Mouse (Mus musculus) liver, adult (tissue): ENCODE results near the gene Selenon.

Experiments
- GATA4 ChIP-seq: IDR thresholded peaks from 2 replicates; pipeline ENCODE4 v1.6.1; 2014; ENCODE audit warnings: mild to moderate bottlenecking, low read length; ENCODE audit not compliant: insufficient replicate concordance

Gene Selenon

DNA sequence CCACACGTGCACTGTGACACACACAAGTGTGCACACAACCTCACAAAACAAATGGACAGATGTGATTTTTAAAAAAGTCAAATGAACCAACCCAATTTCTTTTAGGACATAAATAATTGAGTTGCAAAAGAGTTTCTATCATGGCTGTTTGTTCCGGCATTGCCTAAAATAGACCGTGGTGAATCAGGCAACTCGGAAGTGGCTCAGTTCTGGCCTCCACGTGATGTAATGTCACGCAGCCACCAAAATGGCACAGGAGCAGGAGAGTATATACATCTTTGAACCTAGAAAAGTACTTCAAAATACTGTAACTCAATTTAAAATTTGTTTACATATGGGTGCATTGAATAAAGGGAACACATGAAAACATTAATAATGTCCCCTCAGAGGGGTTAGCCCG is 34.2 kb upstream of the Selenon start:
- no peak for TF ChIP-seq GATA4

DNA sequence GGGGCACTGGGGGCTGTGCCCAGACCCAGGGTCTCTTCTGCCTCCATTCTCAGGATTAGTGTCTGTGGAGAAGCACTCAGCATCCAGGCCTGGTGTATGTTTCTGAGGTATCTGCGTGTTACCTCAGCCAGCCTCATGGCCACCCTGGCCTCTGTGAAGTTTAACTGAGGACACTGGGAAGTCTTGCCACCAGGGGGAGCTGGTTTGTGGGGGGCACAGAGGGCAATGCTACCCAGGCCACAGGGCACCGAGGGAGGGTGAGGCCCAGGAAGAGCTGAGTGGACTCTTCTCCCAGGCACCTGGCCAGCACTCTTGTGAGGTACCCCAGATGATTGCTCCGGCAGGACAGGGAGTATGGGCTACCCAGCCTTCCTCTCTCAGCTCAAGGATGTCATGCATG is 31.5 kb upstream of the Selenon start:
- no peak for TF ChIP-seq GATA4

DNA sequence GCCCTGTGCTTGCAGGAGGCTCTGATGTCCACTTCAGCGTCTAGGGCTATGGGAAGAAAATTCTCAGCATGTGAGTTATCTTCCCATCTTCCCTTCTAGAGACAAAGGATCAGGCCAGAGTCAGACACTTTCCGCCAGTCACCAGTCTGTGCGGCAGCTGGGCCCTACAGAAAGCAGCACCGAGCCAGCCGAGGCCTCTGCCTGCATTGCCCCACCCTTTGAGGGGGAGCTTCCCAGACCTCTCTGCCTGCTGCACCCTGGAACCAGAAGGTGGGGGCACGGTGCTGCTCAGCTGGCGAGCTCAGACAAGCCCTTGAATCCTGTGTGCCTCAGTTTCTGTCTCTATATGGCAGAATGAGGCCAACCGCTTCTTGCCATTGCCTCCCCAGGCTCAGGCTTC is 29.4 kb upstream of the Selenon start:
- no peak for TF ChIP-seq GATA4

DNA sequence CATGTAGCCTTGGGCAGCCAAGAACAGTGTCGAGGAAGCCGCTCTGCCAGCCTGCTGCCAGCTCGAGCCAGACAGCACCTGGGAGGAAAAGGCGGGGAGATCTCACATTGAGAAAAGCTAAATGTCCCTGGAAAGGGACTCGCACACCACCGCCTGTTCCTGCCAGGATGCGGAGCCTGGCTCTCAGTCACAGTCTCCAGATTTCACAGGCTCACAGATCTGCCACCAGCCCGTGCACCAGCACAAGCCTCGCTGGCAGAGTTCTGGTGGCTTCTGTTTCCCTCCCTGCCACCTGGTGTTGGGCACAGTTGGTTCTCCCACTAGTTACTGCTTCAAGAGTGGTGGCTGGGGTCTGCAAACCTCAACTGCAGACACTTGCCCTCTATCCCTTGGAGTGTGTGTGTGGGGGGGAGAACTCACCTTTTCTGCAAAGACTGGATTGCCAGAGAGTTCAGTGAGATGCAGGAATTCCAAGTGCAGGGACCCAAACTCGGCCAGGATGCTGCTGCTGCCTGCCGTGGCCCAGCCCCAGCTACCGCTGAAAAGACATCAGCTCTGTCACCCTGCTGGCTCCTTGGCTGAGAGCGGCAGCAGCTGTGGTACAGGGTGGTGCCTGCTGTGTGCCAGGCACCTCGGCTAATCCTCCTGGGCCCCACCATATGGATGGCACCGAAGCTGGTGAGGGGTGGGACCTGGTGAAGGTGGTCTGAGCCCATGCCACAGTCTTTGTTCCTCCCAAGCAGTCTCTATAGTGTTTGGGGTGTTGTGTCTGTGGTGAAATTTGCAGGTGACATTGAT is 28.6 kb upstream of the Selenon start:
- no peak for TF ChIP-seq GATA4

DNA sequence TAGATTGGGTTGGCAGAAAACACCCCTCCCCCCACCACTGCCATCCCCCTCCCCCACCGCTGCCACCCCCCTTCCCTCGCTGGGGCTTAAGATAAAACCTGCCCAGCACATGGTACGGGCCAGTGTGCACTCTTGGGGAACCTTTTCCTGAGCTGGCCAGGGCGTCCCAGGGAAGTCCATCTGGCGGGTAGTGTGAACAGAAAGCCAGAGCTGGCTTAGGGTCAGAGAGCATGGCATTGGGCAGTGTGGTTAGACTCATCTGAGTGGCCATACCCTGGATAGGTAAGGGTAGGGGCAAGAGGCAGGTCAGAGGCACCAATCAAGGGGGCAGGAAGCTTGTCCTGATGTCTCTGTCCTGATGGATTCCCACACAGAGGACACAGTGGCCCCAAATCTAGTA is 27.7 kb upstream of the Selenon start:
- TF ChIP-seq GATA4 = no peak

DNA sequence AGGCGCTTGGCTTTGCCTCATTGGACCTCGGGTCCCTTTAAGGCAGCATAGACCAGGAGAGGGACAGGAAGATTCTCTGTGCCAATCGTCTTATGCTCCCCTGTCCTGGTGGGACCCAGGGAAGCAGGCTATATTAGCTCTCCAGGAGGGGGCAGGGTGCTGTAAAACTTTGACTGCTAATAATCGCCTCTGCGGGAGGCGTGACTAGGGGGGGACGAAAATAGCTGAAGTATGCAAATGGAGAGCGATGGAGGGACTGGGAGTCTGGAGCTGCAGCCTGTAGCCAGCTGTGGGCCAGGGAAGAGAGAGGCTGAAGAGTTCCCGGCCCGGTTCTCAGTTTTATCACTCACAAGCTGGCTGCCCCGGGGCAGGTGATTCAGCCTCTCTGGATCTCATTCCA is 27.2 kb upstream of the Selenon start:
- TF ChIP-seq GATA4 = no peak

DNA sequence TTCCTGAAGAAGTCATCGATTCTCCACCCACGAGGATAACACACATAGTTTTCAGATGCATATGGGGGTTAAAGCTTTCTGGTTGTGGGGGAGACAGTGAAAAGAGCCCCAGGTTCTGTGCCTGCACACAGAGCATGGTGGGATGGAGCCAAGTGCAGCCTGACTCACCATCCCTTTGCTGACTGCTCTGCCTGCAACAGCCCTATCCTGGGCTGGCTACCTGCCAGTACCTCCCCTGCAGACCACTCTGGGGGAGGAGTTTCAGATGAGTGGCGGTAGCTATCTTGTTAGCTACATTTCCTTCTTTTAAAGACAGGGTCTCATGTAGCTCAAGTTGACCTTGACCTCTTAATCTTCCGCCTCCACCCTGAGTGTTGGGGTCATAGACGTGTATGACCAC is 26.4 kb upstream of the Selenon start:
- TF ChIP-seq GATA4 = no peak

DNA sequence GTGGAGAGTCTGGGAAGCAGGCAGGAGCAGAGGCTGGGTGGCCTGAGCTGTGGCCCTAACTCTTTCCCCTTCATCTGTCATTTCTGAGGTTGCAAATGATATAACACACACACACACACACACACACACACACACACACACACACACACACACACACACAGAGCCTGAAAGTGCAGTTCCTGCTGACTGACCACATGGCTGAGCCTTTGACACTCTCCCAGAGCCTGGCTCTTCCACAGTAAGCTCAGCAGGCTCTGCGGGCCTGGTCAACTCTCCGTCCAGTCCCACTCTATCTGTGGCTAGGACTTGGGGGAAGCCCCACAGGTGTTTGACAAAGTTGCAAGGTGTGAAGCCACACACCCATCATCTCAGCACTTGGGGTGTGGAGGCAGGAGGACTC is 25.3 kb upstream of the Selenon start:
- TF ChIP-seq GATA4 = no peak

DNA sequence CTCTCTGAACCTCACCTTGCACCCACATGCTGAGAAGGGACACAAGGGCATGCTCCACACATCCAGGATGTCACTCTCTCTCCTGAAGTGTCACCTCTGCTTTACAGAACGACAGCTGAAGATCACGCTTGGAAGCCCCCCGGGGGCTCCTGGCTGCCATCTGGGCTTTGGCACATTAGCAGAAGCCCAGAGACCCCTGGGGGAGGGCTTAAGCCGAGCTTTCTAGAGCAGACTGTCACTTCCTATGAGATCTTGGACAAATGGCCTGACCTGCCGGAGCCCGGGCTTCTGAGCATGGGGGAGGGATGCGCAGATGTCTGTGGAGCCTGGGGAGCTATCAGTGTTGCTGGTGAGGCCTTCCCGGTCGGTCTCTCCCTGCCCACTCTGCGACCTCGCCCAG is 23.5 kb upstream of the Selenon start:
- no peak for TF ChIP-seq GATA4

DNA sequence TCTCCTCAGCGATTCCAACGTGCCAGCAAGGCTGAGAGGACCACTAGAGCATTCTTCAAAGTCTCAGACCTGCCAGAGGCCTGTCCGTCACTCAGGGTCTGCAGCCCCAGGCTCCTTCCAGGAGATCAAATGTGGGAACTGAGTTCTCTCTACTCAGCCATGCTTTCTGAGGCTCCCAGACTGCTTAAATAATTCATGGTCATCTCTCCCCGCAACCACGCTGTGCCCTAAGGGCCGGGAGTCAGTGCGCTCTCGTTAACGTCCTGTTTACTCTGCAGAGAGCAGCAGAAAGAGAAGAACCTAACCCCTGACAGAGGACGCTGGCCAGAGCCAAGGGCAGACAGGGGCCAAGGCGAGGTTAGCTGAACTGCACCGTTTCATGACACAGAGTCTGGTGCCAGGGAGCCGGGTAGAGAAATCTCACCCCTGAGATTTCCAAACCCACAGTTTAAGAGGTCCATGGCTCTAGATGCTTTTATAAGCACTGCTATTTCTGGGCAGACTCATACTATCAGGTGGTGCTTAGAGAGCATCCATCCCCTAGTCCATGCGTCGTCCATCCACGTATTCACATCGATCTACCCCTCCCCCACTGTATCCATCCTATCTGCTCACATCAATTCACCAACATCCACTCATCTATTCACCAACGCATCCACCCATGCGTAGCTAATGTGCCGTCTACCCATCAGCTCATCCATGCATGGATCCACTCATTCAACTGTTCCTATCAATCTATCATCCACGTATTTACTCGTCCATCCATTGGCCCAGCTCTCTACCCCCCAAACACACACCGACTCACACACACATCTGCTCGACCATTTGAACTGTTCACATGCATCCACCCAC is 20.7 kb upstream of the Selenon start:
- no peak for TF ChIP-seq GATA4

DNA sequence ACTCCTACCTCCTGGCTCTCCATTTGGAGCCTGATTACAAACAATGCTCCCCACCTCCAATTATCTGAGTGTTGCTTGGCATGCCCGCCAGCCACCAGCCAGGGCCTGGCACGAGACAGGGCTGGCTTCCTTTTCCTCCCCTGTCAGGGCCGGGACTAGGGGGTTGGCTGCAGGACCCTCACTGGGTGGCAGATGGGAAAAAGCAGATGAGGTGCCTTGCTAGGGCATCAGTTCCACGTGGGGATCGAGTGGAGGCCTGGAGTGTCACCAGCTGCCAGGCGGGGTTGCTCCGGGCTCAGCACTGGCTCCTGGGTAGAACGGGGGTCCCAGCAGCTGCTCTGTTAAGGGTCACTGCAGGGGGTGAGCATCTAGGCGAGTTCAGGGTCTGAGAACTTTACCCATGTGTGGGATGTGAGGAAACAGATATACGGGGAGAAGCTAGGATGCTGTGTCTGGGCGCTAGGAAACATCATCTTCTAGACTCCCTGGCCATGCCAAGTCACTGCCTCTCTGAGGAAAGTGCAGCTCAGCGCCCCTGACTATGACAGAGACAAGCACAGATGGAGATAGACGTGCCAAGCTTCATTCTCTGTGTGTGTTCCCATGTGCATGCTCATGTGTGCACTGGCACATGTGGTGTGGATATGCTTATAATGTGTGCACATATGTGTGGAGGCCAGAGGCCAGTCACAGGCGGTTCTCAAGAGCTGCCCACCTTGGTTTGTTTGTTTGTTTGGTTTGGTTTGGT is 18.9 kb upstream of the Selenon start:
- no peak for TF ChIP-seq GATA4

DNA sequence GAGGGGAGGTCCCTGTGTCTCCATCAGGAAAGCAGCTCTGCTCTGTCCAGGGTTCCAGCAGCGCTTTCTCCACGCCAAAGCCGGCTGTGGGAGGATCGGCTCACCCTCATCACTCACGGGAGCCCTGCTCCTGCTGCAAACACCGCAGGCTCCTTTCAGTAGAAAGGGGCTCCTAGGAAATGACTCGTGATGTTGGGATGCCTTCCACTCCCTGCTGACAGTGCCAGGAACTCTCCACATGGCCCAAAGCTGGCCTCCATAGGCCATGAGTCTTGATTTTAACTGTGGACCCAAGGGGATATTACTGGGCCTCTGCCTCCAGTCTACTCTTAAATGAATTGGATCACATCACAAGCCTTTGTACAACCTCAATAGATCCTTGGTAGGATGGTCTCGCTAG is 17.9 kb upstream of the Selenon start:
- TF ChIP-seq GATA4 = no peak

DNA sequence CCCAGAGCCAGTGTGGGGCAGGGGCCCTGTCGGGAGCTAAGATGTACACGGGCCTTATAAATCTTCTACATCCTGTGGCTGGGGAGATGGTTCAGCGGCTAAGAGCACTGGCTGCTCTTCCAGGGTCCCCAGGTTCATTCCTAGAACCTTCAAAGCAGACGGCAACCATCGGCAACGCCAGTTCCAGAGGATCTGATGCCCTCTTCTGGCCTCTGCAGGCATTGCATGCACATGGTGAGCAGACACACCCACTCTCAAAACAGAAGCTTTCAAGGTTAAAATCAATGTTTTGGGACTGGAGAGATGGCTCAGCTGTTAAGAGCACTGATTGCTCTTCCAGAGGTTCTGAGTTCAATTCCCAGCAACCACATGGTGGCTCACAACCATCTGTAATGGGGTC is 17.2 kb upstream of the Selenon start:
- TF ChIP-seq GATA4 = no peak

DNA sequence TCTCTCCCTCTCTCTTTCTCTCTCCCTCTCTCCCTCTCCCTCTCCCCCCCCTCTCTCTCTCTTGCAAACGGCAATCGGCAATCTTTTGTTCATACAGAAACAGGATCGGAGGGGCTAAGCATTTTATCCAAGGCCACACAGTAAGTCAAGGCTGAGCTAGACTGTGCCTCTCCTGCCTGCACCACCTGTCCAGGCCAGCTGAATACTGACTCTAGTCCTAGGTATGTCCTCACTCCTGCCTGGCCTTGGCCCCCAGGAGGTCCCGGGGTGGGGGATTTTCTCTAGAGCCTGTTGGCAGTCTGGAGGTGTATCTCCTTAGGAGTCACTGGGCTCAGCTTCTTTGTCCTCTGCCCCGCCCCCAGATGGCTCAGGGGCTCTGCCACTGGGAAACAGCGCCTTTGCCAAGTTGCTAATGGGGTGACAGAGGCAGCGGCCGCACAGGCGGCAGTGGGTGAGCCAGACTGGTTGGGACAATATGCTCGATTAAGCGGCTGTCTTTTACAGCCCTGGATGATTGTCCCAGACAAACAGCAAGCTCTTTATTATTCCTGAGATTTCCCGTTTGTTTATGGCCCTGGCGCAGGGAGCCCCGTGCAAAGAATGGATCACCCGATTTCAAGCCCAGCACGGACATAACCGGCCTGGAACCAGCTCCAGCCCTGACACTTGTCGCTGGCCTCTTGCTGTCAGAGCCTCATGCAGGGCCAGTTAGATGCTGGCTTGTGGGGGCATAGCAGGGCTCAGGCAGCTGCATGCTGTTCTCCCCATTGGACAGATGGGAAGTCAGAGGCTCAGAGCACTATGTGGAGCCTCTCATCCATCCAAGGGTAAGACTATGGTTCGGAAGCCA is 15.6 kb upstream of the Selenon start:
- no peak for TF ChIP-seq GATA4

DNA sequence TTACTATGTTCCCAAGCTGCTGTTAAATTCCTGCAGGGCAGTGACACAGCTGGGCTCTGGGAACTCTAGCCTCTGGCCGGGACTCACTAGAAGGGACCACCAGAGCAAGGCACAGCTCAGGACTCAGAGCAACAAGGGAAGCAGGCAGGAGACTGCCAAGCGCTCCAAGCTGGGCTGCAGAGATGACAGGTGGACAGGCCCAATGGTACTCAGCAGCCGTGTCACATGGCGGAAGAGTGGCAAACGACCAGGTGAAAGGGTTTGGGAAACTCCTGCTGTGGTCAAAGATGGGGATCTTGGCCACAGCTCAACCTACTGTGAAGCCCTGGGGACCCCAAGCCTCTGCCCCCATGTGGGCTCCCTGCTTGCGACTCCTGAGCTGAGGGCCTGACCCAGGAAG is 12.1 kb upstream of the Selenon start:
- no peak for TF ChIP-seq GATA4
